Mouse (Mus musculus) gastrocnemius, adult 18-20 months (tissue): ENCODE data around the gene Slc22a21. TPM values are rescaled to one million over a fixed set of nuclear protein-coding genes. Genes with fewer than 3 reads are reported as not detected.
"Not testable (repeated sequence)": the region's sequence is repeated elsewhere in the genome, so short reads cannot be mapped to it uniquely, and the experiment has no call there.

Experiments used
- DNase-seq: peaks from one replicate; pipeline ENCODE4 v3.0.0; 2021; ENCODE audit warnings: low spot score
- long read RNA-seq, 2 experiments: library from polyadenylated mRNA; stranded (forward); transcript quantifications; one replicate each; pipeline ENCODE4 v2.0.0; 2021
- total RNA-seq, 2 experiments: library from RNA; stranded (reverse); gene quantifications; 2 replicates each; pipeline ENCODE4 v1.2.3; 2021

Slc22a21 gene
- under 1 TPM; 0.78 to 0.95 TPM for total RNA-seq
- long read RNA-seq, experiment 1: 0 reads
- long read RNA-seq, experiment 2: 0 reads

GRCm38 (mm10) chr11:53979788-53980621 is at the start of gene Slc22a21:
Slc22a21 (minus strand) TSS chr11:53980332.
- DNase-seq: peak; percentile 78

- no peak for DNase-seq
Observed at GRCm38 (mm10) chr11:54028997-54029396, 48.9 kb upstream of the Slc22a21 start.

- DNase-seq: peak; percentile 83
Observed at GRCm38 (mm10) chr11:54028044-54028951, 48.2 kb upstream of the Slc22a21 start, which contains the start of gene Slc22a4. Slc22a4 (minus strand) TSS chr11:54028090.

- no peak for DNase-seq
Observed at GRCm38 (mm10) chr11:54027131-54028043, 47.3 kb upstream of the Slc22a21 start.

GRCm38 (mm10) chr11:54026491-54027041 is 46.4 kb upstream of the Slc22a21 start:
- DNase-seq: no peak

- DNase-seq: no peak
Observed at GRCm38 (mm10) chr11:54021396-54022093, 41.4 kb upstream of the Slc22a21 start.

GRCm38 (mm10) chr11:54018893-54019732 is 39.0 kb upstream of the Slc22a21 start:
- no peak for DNase-seq

GRCm38 (mm10) chr11:54017596-54017995 is 37.5 kb upstream of the Slc22a21 start:
- no peak for DNase-seq

- no peak for DNase-seq
Observed at GRCm38 (mm10) chr11:54016051-54016450, 35.9 kb upstream of the Slc22a21 start.

- DNase-seq: no peak
Observed at GRCm38 (mm10) chr11:54012961-54013360, 32.8 kb upstream of the Slc22a21 start.

GRCm38 (mm10) chr11:54011255-54011654 is 31.1 kb upstream of the Slc22a21 start:
- no peak for DNase-seq

- peak; percentile 72 for DNase-seq
Observed at GRCm38 (mm10) chr11:54008416-54008920, 28.3 kb upstream of the Slc22a21 start.

GRCm38 (mm10) chr11:54007717-54008116 is 27.6 kb upstream of the Slc22a21 start:
- DNase-seq: no peak

GRCm38 (mm10) chr11:54006901-54007300 is 26.8 kb upstream of the Slc22a21 start:
- DNase-seq: peak; percentile 69

- DNase-seq: not testable (repeated sequence)
Observed at GRCm38 (mm10) chr11:54006362-54006761, 26.2 kb upstream of the Slc22a21 start.

GRCm38 (mm10) chr11:54004734-54005133 is 24.6 kb upstream of the Slc22a21 start:
- DNase-seq: no peak

GRCm38 (mm10) chr11:54004221-54004620 is 24.1 kb upstream of the Slc22a21 start:
- DNase-seq: peak; percentile 60

GRCm38 (mm10) chr11:54002761-54003717 is 22.9 kb upstream of the Slc22a21 start:
- DNase-seq: peak; percentile 70
